Mouse (Mus musculus): ENCODE data around the gene Odf3l1.

GRCm38 (mm10) chr9:56850905-56851252, 13.6 kb downstream of the Odf3l1 start:
- TF ChIP-seq CTCF (IDR thresholded peaks at IDR 0.05; ENCODE audit: low read depth) (no peak), EP300 (optimal IDR thresholded peaks at IDR 0.05) (no peak)

Data from stomach, postnatal 0 days (tissue).